Mouse (Mus musculus) gastrocnemius, postnatal 36 days (tissue): ENCODE measurements around the gene Hmx1. TPM values are rescaled to one million over a fixed set of nuclear protein-coding genes. Genes with fewer than 3 reads are reported as not detected.

Source experiments
- DNase-seq, 2 experiments: peaks; one replicate each; pipeline ENCODE4 v3.0.0; 2022
- intact Hi-C: fragments of 180-260 bp; cut with DNase I; formaldehyde crosslinking; loops from one replicate; pipeline ENCODE4 v1.15.1; 2025
- total RNA-seq, 2 experiments: library from RNA; stranded (reverse); gene quantifications; 2 replicates each; pipeline ENCODE4 v1.2.3; 2021

Hmx1 gene
- total RNA-seq, 2 experiments from 2014 or later: not detected

- intact Hi-C loops: no loop called here
Measured at GRCm38 (mm10) chr5:35397642-35398309, 8.9 kb downstream of the Hmx1 start.

DNA sequence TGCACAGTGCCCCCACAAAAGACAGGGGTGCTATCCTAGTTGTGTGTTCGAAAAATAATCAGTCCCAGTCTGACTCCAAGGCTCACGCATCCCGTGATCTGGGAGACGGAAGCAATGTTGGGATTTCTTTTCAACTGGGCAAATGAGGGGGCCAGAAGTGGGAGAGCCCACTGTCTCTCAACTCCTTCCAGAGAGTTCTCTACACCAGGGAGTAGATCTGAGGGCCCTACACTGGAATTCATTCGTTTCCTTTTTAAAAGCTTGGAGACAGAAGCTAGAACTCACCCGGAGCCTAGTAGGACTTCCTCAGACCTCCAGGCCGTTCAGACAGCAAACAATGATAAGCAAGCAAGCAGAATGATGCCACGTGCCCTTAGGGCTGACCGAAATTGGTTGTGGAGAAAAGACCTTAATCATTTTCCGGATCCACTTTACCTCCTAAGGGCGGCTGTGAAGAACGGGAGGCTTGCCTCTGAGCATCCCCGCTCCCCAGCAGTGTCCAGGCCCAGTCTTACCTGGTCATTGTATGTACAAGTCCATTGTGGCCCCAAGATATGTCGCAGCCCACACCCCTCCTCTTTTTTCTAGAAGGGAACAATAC lies 9.5 kb downstream of the Hmx1 start:
- intact Hi-C loops: no loop called here
- no peak for DNase-seq

More at GRCm38 (mm10) chr5:35397642-35398309, 8.9 kb downstream of the Hmx1 start:
- no peak for DNase-seq

GRCm38 (mm10) chr5:35399061-35399460 lies 10.2 kb downstream of the Hmx1 start:
- intact Hi-C loops: no loop called here

GRCm38 (mm10) chr5:35399704-35400320 lies 10.9 kb downstream of the Hmx1 start:
- DNase-seq: no peak
- intact Hi-C loops: no loop called here

More at GRCm38 (mm10) chr5:35399061-35399460, 10.2 kb downstream of the Hmx1 start:
- DNase-seq: no peak

DNA sequence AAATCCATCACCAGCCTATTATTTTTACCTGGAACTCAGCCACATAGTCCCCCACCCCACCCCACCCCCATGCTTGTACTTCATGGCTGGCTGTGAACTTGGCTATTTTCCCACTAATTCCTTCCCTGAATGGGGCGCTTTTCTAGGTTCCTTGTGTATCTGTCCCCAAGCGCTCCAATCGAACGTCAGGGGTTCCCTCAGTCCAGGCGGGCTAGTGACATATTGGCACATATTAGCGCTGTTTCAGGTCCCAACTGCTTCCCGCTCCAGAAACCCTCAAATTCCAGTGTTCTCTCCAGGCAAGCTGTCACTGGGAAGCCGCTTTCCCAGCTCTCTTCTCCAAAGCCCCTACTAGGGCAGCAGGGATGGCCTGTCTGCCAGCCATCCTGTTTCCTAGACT lies 12.3 kb downstream of the Hmx1 start:
- DNase-seq: no peak
- intact Hi-C loops: no loop called here

DNA sequence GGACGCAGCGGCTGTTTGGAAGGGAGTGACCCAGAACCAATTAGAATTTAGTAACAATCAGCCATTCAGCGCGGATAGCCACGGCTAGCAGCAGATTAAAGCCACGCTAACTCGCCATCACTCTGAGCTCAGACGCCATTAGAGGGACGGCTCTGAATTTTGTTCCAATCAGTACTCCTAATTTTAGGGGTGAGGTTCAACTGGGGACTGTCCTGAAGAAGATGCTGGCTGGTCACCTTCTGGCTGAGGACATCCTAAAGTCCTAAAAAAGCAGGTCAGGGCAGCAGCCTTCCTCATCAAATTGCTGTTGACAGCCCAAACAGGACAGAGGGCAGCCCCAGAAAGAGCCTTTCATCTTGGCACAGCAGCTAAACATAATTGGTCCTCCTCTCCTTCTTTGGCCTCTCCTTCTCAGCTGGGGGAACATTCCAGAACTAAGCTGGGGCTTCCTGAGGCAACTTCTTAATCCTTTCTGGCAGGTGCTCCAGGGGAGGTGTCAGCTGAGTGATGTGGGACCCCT lies 18.6 kb downstream of the Hmx1 start:
- intact Hi-C loops: no loop called here
- no peak for DNase-seq

DNA sequence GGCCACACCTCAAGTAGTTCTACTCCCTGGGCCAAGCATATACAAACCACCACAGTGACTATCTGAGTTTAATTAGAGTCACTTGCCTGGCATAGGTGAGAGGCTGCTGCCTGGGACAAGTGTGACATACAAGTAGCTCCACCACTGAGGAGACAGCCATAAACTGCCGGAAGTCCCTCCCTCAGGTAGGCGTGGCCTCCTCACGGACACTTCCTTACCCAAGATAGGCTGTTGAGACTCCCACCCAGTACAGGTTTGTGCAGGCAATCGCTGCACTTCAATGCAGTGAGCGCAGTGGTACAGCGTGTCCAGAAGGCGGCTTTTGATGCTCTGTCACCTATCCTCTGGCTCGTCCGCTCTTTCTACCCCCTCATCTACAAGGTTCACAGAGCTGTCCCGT lies 22.1 kb downstream of the Hmx1 start:
- intact Hi-C loops: no loop called here
- no peak for DNase-seq

DNA sequence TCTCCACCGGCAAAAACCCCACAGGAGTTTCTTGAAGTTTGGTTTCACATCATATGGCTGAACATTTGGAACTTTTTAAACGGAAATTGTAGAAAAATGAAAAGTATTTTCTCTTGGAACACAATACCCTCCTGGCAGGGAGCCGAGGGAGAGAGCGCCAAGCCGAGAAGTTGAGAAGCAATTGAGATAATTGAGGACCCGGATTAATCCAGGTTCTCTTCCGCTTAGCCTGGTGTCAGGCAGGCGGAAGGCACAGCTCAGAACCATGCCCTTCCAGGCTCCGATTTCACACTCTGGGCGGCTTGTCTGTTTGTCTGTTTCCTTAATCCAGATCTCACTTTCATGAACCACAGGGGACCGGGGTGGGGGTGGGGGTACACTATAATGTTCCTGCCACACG lies 23.9 kb downstream of the Hmx1 start:
- no peak for DNase-seq
- intact Hi-C loops: no loop called here

GRCm38 (mm10) chr5:35417707-35418106 lies 28.8 kb downstream of the Hmx1 start:
- intact Hi-C loops: no loop called here
- DNase-seq: no peak

GRCm38 (mm10) chr5:35421622-35422021 lies 32.7 kb downstream of the Hmx1 start:
- no peak for DNase-seq
- intact Hi-C loops: no loop called here

DNA sequence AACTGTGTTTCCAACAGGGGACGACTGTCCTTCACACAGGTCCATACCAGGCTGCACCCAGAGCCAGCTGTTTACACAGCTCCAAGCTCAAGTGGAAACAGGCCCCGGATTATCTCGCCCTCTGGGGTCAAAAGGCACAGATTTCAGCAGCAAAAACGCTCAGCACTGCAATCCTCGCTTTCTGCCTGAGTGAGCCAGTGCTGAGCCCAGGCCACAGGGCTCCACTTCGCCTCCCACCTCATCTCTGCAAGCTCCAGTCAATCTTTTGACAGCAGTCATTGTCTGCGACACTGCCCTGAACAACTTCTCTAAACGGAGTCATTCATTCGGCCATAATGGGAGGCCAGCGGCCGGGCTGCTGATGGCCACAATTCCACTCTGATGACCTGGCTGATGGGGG lies 36.3 kb downstream of the Hmx1 start:
- no peak for DNase-seq
- intact Hi-C loops: no loop called here

GRCm38 (mm10) chr5:35427901-35428300 lies 39.0 kb downstream of the Hmx1 start:
- no peak for DNase-seq
- intact Hi-C loops: no loop called here

- intact Hi-C loops: no loop called here
Measured at GRCm38 (mm10) chr5:35428421-35428820, 39.5 kb downstream of the Hmx1 start.

GRCm38 (mm10) chr5:35432098-35432497 lies 43.2 kb downstream of the Hmx1 start:
- no peak for DNase-seq
- intact Hi-C loops: no loop called here

More at GRCm38 (mm10) chr5:35428421-35428820, 39.5 kb downstream of the Hmx1 start:
- no peak for DNase-seq

DNA sequence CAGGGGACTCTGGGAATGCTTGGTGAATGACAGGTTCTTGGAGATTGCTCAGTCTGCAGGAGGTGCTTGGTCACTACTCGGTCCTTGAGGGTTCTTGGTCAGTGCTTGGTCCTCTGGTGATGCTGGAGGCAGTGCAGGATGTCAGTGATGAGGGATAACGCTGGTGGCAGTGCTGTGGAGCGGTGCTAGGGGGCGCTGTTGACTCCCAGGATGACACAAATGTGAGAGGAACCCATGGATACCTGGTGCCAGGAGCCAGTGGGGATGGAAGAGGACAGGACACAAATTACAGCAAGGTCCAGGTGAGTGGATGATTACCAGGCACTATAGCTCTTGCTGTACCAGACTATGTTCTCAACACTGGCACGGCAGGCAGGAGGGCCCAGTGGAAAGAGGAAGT lies 45.1 kb downstream of the Hmx1 start:
- intact Hi-C loops: no loop called here

GRCm38 (mm10) chr5:35434703-35435102 lies 45.8 kb downstream of the Hmx1 start:
- no peak for DNase-seq
- intact Hi-C loops: no loop called here

More for the DNA sequence above, 45.1 kb downstream of the Hmx1 start:
- no peak for DNase-seq

GRCm38 (mm10) chr5:35438805-35439204 lies 49.9 kb downstream of the Hmx1 start:
- no peak for DNase-seq
- intact Hi-C loops: no loop called here

GRCm38 (mm10) chr5:35440459-35440858 lies 51.6 kb downstream of the Hmx1 start:
- intact Hi-C loops: no loop called here
- no peak for DNase-seq

GRCm38 (mm10) chr5:35441411-35441810 lies 52.5 kb downstream of the Hmx1 start:
- no peak for DNase-seq
- intact Hi-C loops: no loop called here

GRCm38 (mm10) chr5:35444731-35445130 lies 55.8 kb downstream of the Hmx1 start:
- intact Hi-C loops: no loop called here

GRCm38 (mm10) chr5:35447656-35448443 lies 58.9 kb downstream of the Hmx1 start:
- peak in 1 of 2 experiments; percentile 21 for DNase-seq
- intact Hi-C loops: no loop called here

More at GRCm38 (mm10) chr5:35444731-35445130, 55.8 kb downstream of the Hmx1 start:
- DNase-seq: no peak
